In genomic region chr5:33009818-33010812, GRCm38 (mm10) we compare ENCODE assay signal across 9 mouse cellular contexts. TPM values are rescaled to one million over a fixed set of nuclear protein-coding genes. Genes with fewer than 3 reads are reported as not detected.
A peak's percentile ranks its signal among the peaks of the same experiment; 100 is the strongest.
DNase-seq lines count a peak whose midpoint lies in the region; ATAC-seq and TF ChIP-seq lines count a peak whose summit lies in the region.
"Had no signal": no experiment of that assay in that cellular context is flagged by ENCODE, and none has a peak within 500 bp of the region (broad histone marks: within the 10 kb centered on the region; RNA-seq: fewer than 3 reads in every experiment).

No protein-coding gene starts in this region.

- 0 out of 2 replicates have a peak overlapping the region, but pooled peaks have one; percentile 1 for H3K27ac ChIP-seq in liver, embryonic 12.5 days
- H3K27ac ChIP-seq in liver, embryonic 11.5 days (ENCODE audit: low read depth, low read length) = no peak overlapping the region
- peak overlapping the region; percentile 83 for H3K27ac ChIP-seq in hindbrain, postnatal 0 days

- H3K4me2 ChIP-seq in liver, embryonic 12.5 days = no peak overlapping the region
- no peak overlapping the region for H3K4me2 ChIP-seq in liver, embryonic 11.5 days
- H3K4me2 ChIP-seq in hindbrain, postnatal 0 days (ENCODE audit: low read depth, low read length) = no peak overlapping the region

- no peak for TF ChIP-seq CTCF in hindbrain, postnatal 0 days (IDR thresholded peaks at IDR 0.05; ENCODE audit: low read depth)

- 49% methylated on average over 14 of the region's 14 CpGs for WGBS in liver, embryonic 12.5 days (ENCODE audit: insufficient replicate concordance)
- 62% methylated on average over 14 of the region's 14 CpGs for WGBS in liver, embryonic 11.5 days
- 63% methylated on average over 14 of the region's 14 CpGs for WGBS in hindbrain, postnatal 0 days

- peaks cover 25% of the 10 kb centered on the region for H3K27me3 ChIP-seq in liver, embryonic 12.5 days (replicated peaks)
- H3K27me3 ChIP-seq in liver, embryonic 11.5 days (replicated peaks; ENCODE audit: control insufficient read depth, insufficient read depth, low read length) = no peaks in the 10 kb centered on the region
- no peaks in the 10 kb centered on the region for H3K27me3 ChIP-seq in hindbrain, postnatal 0 days (ENCODE audit: insufficient read depth, low read length)

- peaks cover 21% of the 10 kb centered on the region for H3K4me1 ChIP-seq in liver, embryonic 12.5 days
- 0 out of 2 replicates have a peak, but pooled peaks cover 4% of the 10 kb centered on the region for H3K4me1 ChIP-seq in liver, embryonic 11.5 days (replicated peaks; ENCODE audit: control insufficient read depth, insufficient read depth, low read length)
- H3K4me1 ChIP-seq in hindbrain, postnatal 0 days (ENCODE audit: insufficient read depth, low read length) = peaks cover 28% of the 10 kb centered on the region

- no peak for ATAC-seq in liver, embryonic 12.5 days
- no peak for ATAC-seq in liver, embryonic 11.5 days (replicated peaks; ENCODE audit: low FRiP score)
- ATAC-seq in hindbrain, postnatal 0 days = no peak
- peak; percentile 70 for ATAC-seq in monocyte, adult 5-6 weeks (replicated peaks; ENCODE audit: insufficient number of reproducible peaks, low FRiP score, low TSS enrichment, poor library complexity, severe bottlenecking)
- ATAC-seq in activated CD4-positive, CD25-positive, alpha-beta regulatory T cell, adult 4 months = no peak

- H3K9me3 ChIP-seq in liver, embryonic 12.5 days (replicated peaks) = no peaks in the 10 kb centered on the region
- no peaks in the 10 kb centered on the region for H3K9me3 ChIP-seq in liver, embryonic 11.5 days (ENCODE audit: control insufficient read depth, low read length)
- no peaks in the 10 kb centered on the region for H3K9me3 ChIP-seq in hindbrain, postnatal 0 days (ENCODE audit: low read length)

- DNase-seq in adrenal gland, adult (ENCODE audit: inconsistent age in 2 of 2, low spot score in 1 of 2) = peak; percentile 65 to 83
- no peak for DNase-seq in adrenal gland, postnatal 4 days (ENCODE audit: low spot score in 2 of 2)
- DNase-seq in liver, embryonic 11.5 days (ENCODE audit: low spot score) = no peak
- DNase-seq in hindbrain, postnatal 0 days (ENCODE audit: low spot score) = no peak
- DNase-seq in gastrocnemius, postnatal 4 days (ENCODE audit: low spot score in 2 of 2) = no peak
- DNase-seq: spleen, adult 18-20 months had no signal

- H3K36me3 ChIP-seq in liver, embryonic 12.5 days = no peaks in the 10 kb centered on the region
- no peaks in the 10 kb centered on the region for H3K36me3 ChIP-seq in liver, embryonic 11.5 days (ENCODE audit: control insufficient read depth, insufficient read depth, low read length)
- no peaks in the 10 kb centered on the region for H3K36me3 ChIP-seq in hindbrain, postnatal 0 days (ENCODE audit: insufficient read depth, low read length)

- H3K9ac ChIP-seq in liver, embryonic 12.5 days = no peak overlapping the region
- H3K9ac ChIP-seq in liver, embryonic 11.5 days (ENCODE audit: low read depth, low read length) = no peak overlapping the region
- no peak overlapping the region for H3K9ac ChIP-seq in hindbrain, postnatal 0 days (replicated peaks; ENCODE audit: low read length)

- H3K4me3 ChIP-seq in liver, embryonic 12.5 days = no peak overlapping the region
- no peak overlapping the region for H3K4me3 ChIP-seq in liver, embryonic 11.5 days (ENCODE audit: low read depth, low read length)
- no peak overlapping the region for H3K4me3 ChIP-seq in hindbrain, postnatal 0 days (ENCODE audit: low read length)

RNA-seq across cellular contexts. Expression of gene Ywhah, which starts 8.5 kb away (rescaled TPM):
- total RNA-seq in adrenal gland, postnatal 4 days (2021) = 100 to 1,000 TPM; 148 to 195 TPM
- 282 and 294 TPM in 2 replicates for polyA plus RNA-seq in liver, embryonic 12.5 days (2016; fragmentation: Nextera tagmentation; extraction: Ambion mirVana)
- 361 and 380 TPM in 2 replicates for polyA plus RNA-seq in liver, embryonic 11.5 days (2014; fragmentation: Nextera tagmentation; extraction: Ambion mirVana)
- 559 and 659 TPM in 2 replicates for total RNA-seq in hindbrain, postnatal 0 days (2014; rRNA removed)
- 935 and 978 TPM in 2 replicates for polyA plus RNA-seq in hindbrain, postnatal 0 days (2015; fragmentation: Nextera tagmentation; extraction: Ambion mirVana)
- 137 to 272 TPM (median 186 TPM) in 3 replicates for total RNA-seq in monocyte, adult 5-6 weeks (2017)
- polyA plus RNA-seq in activated CD4-positive, CD25-positive, alpha-beta regulatory T cell, adult 4 months (2017; shearing (Covaris generic)) = 100 to 1,000 TPM; 255 to 299 TPM
- 100 to 1,000 TPM; 141 to 144 TPM for total RNA-seq in gastrocnemius, postnatal 4 days (2021)

Comparison
In these comparisons a context has a peak if more than half of its experiments do, and no peak if none do; other contexts are left out.
1. DNase-seq: peak in adrenal gland, adult (2 of 2); none in adrenal gland, postnatal 4 days (0 of 2), liver, embryonic 11.5 days (single experiment), hindbrain, postnatal 0 days (single experiment) and gastrocnemius, postnatal 4 days (0 of 2).